Mouse (Mus musculus) gastrocnemius, postnatal 14 days (tissue): ENCODE results near the gene Abcf1. TPM values are rescaled to one million over a fixed set of nuclear protein-coding genes. Genes with fewer than 3 reads are reported as not detected.
"Not testable (repeated sequence)": the region's sequence is repeated elsewhere in the genome, so short reads cannot be mapped to it uniquely, and the experiment has no call there.

Experiments used
- DNase-seq: peaks from one replicate; pipeline ENCODE4 v3.0.0; 2021; ENCODE audit warnings: mixed read lengths
- intact Hi-C: fragments of 180-260 bp; cut with DNase I; formaldehyde crosslinking; loops from one replicate; pipeline ENCODE4 v1.15.1; 2025; ENCODE audit warnings: low total_unique reads
- total RNA-seq, 2 experiments: library from RNA; stranded (reverse); gene quantifications; 2 replicates each; pipeline ENCODE4 v1.2.3; 2021

Gene Abcf1
- total RNA-seq, 2 experiments from 2014 or later, result 64.1 to 66.7 TPM

- no peak for DNase-seq
- intact Hi-C loops, result no loop called here
Observed at GRCm38 (mm10) chr17:35981776-35982175, 12.2 kb upstream of the Abcf1 start.

- intact Hi-C loops, result no loop called here
- DNase-seq, result peak; percentile 63
Observed at GRCm38 (mm10) chr17:35980363-35980754, 10.8 kb upstream of the Abcf1 start.

GRCm38 (mm10) chr17:35979401-35980362 is 10.1 kb upstream of the Abcf1 start, which contains the start of the genes Gnl1 and Prr3:
Gene Gnl1, plus strand, starts transcription at chr17:35979851.
Gene Prr3, minus strand, starts transcription at chr17:35980236.
- DNase-seq, result peak; percentile 89
- intact Hi-C loops, result no loop called here

- intact Hi-C loops, result no loop called here
- peak; percentile 85 for DNase-seq
Observed at GRCm38 (mm10) chr17:35978811-35979400, 9.3 kb upstream of the Abcf1 start.

- intact Hi-C loops, result no loop called here
Observed at GRCm38 (mm10) chr17:35972131-35972530, 2.6 kb upstream of the Abcf1 start.

GRCm38 (mm10) chr17:35967621-35968020 is 1.9 kb downstream of the Abcf1 start:
- intact Hi-C loops, result no loop called here

More at GRCm38 (mm10) chr17:35972131-35972530, 2.6 kb upstream of the Abcf1 start:
- no peak for DNase-seq

GRCm38 (mm10) chr17:35963279-35963678 is 6.3 kb downstream of the Abcf1 start:
- intact Hi-C loops, result no loop called here

More at GRCm38 (mm10) chr17:35967621-35968020, 1.9 kb downstream of the Abcf1 start:
- no peak for DNase-seq

GRCm38 (mm10) chr17:35958533-35959223 is 10.9 kb downstream of the Abcf1 start:
- intact Hi-C loops, result no loop called here
- no peak for DNase-seq

More at GRCm38 (mm10) chr17:35963279-35963678, 6.3 kb downstream of the Abcf1 start:
- DNase-seq, result no peak

- intact Hi-C loops, result no loop called here
- DNase-seq, result no peak
Observed at GRCm38 (mm10) chr17:35954665-35955064, 14.9 kb downstream of the Abcf1 start.

GRCm38 (mm10) chr17:35952559-35952958 is 17.0 kb downstream of the Abcf1 start:
- intact Hi-C loops, DNase-seq: not testable (repeated sequence)

- intact Hi-C loops, result not testable (repeated sequence)
Observed at GRCm38 (mm10) chr17:35950946-35951345, 18.6 kb downstream of the Abcf1 start.

GRCm38 (mm10) chr17:35939941-35940340 is 29.6 kb downstream of the Abcf1 start:
- no peak for DNase-seq
- intact Hi-C loops, result loop anchor here (2.0 kb wide), 1 partner anchor 53 kb away; no protein-coding TSS in a partner anchor

More at GRCm38 (mm10) chr17:35950946-35951345, 18.6 kb downstream of the Abcf1 start:
- not testable (repeated sequence) for DNase-seq

- intact Hi-C loops, result loop anchor here (2.0 kb wide), 1 partner anchor 54 kb away; no protein-coding TSS in a partner anchor
- DNase-seq, result no peak
Observed at GRCm38 (mm10) chr17:35939108-35939507, 30.5 kb downstream of the Abcf1 start.

GRCm38 (mm10) chr17:35937700-35938348 is 31.7 kb downstream of the Abcf1 start:
- no peak for DNase-seq
- intact Hi-C loops, result loop anchor here (2.0 kb wide), 1 partner anchor 55 kb away; no protein-coding TSS in a partner anchor

GRCm38 (mm10) chr17:35935763-35936162 is 33.8 kb downstream of the Abcf1 start:
- DNase-seq, intact Hi-C loops: not testable (repeated sequence)

GRCm38 (mm10) chr17:35932608-35933007 is 37.0 kb downstream of the Abcf1 start:
- intact Hi-C loops, result no loop called here
- no peak for DNase-seq

GRCm38 (mm10) chr17:35930627-35931026 is 38.9 kb downstream of the Abcf1 start:
- DNase-seq, result no peak
- intact Hi-C loops, result no loop called here

GRCm38 (mm10) chr17:35929534-35929933 is 40.0 kb downstream of the Abcf1 start:
- DNase-seq, result no peak
- intact Hi-C loops, result no loop called here

GRCm38 (mm10) chr17:35927471-35927870 is 42.1 kb downstream of the Abcf1 start:
- DNase-seq, result no peak
- intact Hi-C loops, result no loop called here
